ENCODE assay signal across 25 mouse cellular contexts in the genomic region with DNA sequence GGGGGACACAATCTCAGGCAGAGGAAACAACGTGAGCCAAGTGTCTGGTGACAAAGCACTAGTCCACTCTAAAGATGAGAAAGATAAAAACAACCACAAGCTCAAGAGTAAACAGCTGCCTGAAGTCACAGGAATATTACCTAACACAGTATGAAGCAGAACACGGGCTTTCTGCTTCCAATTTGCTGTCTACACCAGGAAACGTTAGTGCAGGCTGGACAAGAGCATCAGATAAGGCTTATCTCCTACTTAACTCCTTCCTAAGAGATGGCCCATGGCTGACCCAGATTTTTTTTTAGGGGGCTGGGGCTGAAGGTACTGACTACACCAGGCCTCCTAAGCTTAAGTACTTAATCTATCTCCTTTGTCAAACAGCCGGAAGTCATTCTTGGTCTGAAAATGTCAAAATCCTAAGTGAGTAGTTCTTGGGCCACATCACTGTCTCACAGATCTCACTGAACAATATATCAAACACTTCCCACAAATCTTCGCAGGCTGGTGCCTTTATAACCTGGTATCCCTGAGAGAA. TPM values are rescaled to one million over a fixed set of nuclear protein-coding genes. Genes with fewer than 3 reads are reported as not detected.
A peak's percentile ranks its signal among the peaks of the same experiment; 100 is the strongest.
DNase-seq lines count a peak whose midpoint lies in the region; ATAC-seq lines count a peak whose summit lies in the region.
"Had no signal": no experiment of that assay in that cellular context is flagged by ENCODE, and none has a peak within 500 bp of the region (broad histone marks: within the 10 kb centered on the region; RNA-seq: fewer than 3 reads in every experiment).

No protein-coding gene starts in this region.

- no peak overlapping the region for H3K9ac ChIP-seq in forebrain, embryonic 11.5 days (ENCODE audit: low read length)
- H3K9ac ChIP-seq: embryonic facial prominence, embryonic 12.5 days; heart, embryonic 15.5 days; kidney, embryonic 15.5 days; lung, embryonic 14.5 days had no signal

- H3K27ac ChIP-seq in forebrain, embryonic 11.5 days (ENCODE audit: low read depth, low read length) = no peak overlapping the region
- H3K27ac ChIP-seq: embryonic facial prominence, embryonic 12.5 days; heart, embryonic 15.5 days; kidney, embryonic 15.5 days; midbrain, embryonic 10.5 days had no signal

- H3K4me2 ChIP-seq in forebrain, embryonic 11.5 days (ENCODE audit: low read depth, low read length, severe bottlenecking) = no peak overlapping the region
- H3K4me2 ChIP-seq: embryonic facial prominence, embryonic 12.5 days; heart, embryonic 15.5 days; kidney, embryonic 15.5 days; liver, embryonic 11.5 days; lung, embryonic 14.5 days had no signal

- H3K9me3 ChIP-seq in forebrain, embryonic 11.5 days (ENCODE audit: control insufficient read depth, low read length) = no peaks in the 10 kb centered on the region
- H3K9me3 ChIP-seq: embryonic facial prominence, embryonic 12.5 days; heart, embryonic 15.5 days; kidney, embryonic 15.5 days; midbrain, embryonic 10.5 days had no signal

- peak; percentile 46 for DNase-seq in retina, adult 2 months (ENCODE audit: low read depth, low spot score)
- DNase-seq in retina, embryonic 14.5 days (ENCODE audit: low spot score) = no peak
- peak; percentile 10 for DNase-seq in T-cell, adult 2 months (ENCODE audit: low spot score)
- DNase-seq in naive thymus-derived CD4-positive, alpha-beta T cell, adult 2 months (ENCODE audit: low read depth) = peak; percentile 35
- no peak for DNase-seq in forebrain, embryonic 11.5 days (ENCODE audit: low spot score)
- DNase-seq in right cerebral cortex, postnatal 36 days (ENCODE audit: low spot score in 2 of 2) = no peak
- no peak for DNase-seq in cerebellum, postnatal 14 days
- DNase-seq: adrenal gland, adult 2 months; cerebellum, postnatal 36 days; heart, postnatal 4 days; kidney, postnatal 4 days; lung, embryonic 14.5 days; lung, postnatal 36 days; right cerebral cortex, postnatal 4 days; thymus, adult 2 months had no signal

- H3K27me3 ChIP-seq in forebrain, embryonic 11.5 days (ENCODE audit: control insufficient read depth, insufficient read depth, low read length) = peaks cover 2% of the 10 kb centered on the region; the same call in 1 of the 2 replicates

- ATAC-seq in forebrain, embryonic 11.5 days (replicated peaks; ENCODE audit: low FRiP score) = no peak
- ATAC-seq: CD4-positive, CD25-positive, alpha-beta regulatory T cell, adult 4 months; forebrain, embryonic 16.5 days; hindbrain, embryonic 16.5 days; intestine, postnatal 0 days had no signal

- no peak overlapping the region for H3K4me3 ChIP-seq in forebrain, embryonic 11.5 days (ENCODE audit: low read depth, low read length)
- H3K4me3 ChIP-seq: embryonic facial prominence, embryonic 12.5 days; erythroblast, embryonic 14.5 days; heart, embryonic 15.5 days; kidney, embryonic 15.5 days; midbrain, embryonic 10.5 days had no signal

- 44% methylated on average over 5 of the region's 5 CpGs for WGBS in forebrain, embryonic 11.5 days

- no peaks in the 10 kb centered on the region; the same call in 1 of the 2 replicates for H3K4me1 ChIP-seq in forebrain, embryonic 11.5 days (replicated peaks; ENCODE audit: control insufficient read depth, insufficient read depth, low read length)

- H3K36me3 ChIP-seq in forebrain, embryonic 11.5 days (ENCODE audit: control insufficient read depth, insufficient read depth, low read length) = no peaks in the 10 kb centered on the region
- H3K36me3 ChIP-seq: embryonic facial prominence, embryonic 12.5 days; heart, embryonic 15.5 days; kidney, embryonic 15.5 days had no signal

RNA-seq across cellular contexts. Expression of a gene that starts 3.8 kb away (rescaled TPM):
- 15.8 and 16.9 TPM in 2 replicates for polyA plus RNA-seq in forebrain, embryonic 11.5 days (2014; fragmentation: Nextera tagmentation; extraction: Ambion mirVana)
- polyA plus RNA-seq: erythroblast, embryonic 14.5 days had no signal

Comparison
In these comparisons a context has a peak if more than half of its experiments do, and no peak if none do; other contexts are left out.
1. DNase-seq: peak in retina, adult 2 months (single experiment), T-cell, adult 2 months (single experiment) and naive thymus-derived CD4-positive, alpha-beta T cell, adult 2 months (single experiment); none in retina, embryonic 14.5 days (single experiment), forebrain, embryonic 11.5 days (single experiment), right cerebral cortex, postnatal 36 days (0 of 2) and cerebellum, postnatal 14 days (0 of 2).